Mouse (Mus musculus) heart, adult 2 months (tissue): ENCODE data around the gene Nhsl1.

Experiments
- CTCF ChIP-seq: fragments of 200-600 bp; IDR thresholded peaks from 2 replicates; pipeline ENCODE4 v1.8.1; 2022; ENCODE audit warnings: antibody characterized with exemption, mild to moderate bottlenecking, moderate library complexity
- EP300 ChIP-seq: fragments of 200-500 bp; IDR thresholded peaks from 2 replicates; pipeline ENCODE4 v1.6.1; 2011; ENCODE audit warnings: low read depth, low read length, control low read depth; ENCODE audit not compliant: insufficient read depth
- POLR2A ChIP-seq: fragments of 200-500 bp; IDR thresholded peaks from 2 replicates; pipeline ENCODE4 v1.6.1; 2011; ENCODE audit warnings: mild to moderate bottlenecking, low read depth, low read length, control low read depth; ENCODE audit not compliant: insufficient read depth

DNA sequence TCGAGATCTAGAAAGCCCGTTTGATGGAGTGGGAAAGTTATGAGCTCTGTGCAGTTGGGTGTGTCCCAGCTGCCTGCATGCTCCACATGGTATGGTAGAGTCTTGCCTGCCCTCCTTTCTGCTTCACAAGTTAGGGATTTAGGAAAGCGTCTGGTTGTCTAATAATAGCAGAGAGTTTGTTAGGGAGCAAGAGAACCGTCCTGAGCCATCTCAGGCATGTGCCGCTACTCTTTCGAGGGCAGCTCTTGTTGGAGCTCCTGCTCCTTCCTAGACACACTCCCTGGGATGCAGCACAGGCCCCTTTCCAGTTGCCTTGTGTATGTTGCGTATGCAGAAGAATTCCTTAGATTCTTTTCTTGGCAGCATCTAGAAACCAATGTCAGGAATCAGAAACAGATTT lies 117.2 kb downstream of the Nhsl1 start:
- TF ChIP-seq POLR2A (no peak), CTCF (no peak), EP300 (no peak)
